Mouse (Mus musculus) liver, embryonic 14.5 days (tissue): ENCODE measurements around the gene Elovl3.

Experiments used
- CTCF ChIP-seq: IDR thresholded peaks from 2 replicates; pipeline ENCODE4 v1.5.1; 2016; ENCODE audit warnings: antibody characterized with exemption, low read depth, control low read depth
- EP300 ChIP-seq: IDR thresholded peaks from 2 replicates; pipeline ENCODE4 v1.6.1; 2016; ENCODE audit warnings: antibody characterized with exemption, low read depth

DNA sequence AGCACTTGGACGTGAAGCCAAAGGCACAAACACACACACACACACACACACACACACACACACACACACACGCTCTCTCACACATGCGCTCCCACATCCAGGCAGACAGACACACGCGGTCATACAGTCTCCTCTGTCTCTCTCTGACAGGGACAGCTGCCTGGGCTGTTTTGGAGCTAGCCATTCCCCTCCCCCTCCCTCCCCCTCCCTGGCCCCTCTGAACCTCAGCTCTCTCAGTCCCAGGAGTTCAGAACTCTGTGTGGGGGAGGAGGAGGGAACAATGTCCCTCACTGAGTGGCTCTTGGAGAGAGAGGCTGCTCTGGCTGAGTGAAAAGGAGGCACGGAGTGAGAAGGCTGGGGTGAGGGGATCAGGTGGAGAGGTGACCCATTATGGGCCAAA, 9.4 kb downstream of the Elovl3 start:
- no peak for TF ChIP-seq CTCF
- TF ChIP-seq EP300 = no peak
